Mouse (Mus musculus) small intestine, adult 2 months (tissue): ENCODE measurements at regions not wholly inside any gene's neighbourhood (a gene's known extent, or its start where the extent isn't known, plus 50 kb on each side); places are given as distances from the start of the nearest gene placed in this dataset.

Source experiments
- CTCF ChIP-seq: fragments of 200-500 bp; IDR thresholded peaks from 2 replicates; pipeline ENCODE4 v1.5.1; 2012; ENCODE audit warnings: low read depth, mild to moderate bottlenecking, control low read depth, inconsistent platforms, low read length, moderate library complexity, mixed read lengths; ENCODE audit not compliant: insufficient replicate concordance, insufficient read length; ENCODE audit errors: extremely low read depth
- POLR2A ChIP-seq: fragments of 200-500 bp; IDR thresholded peaks from 2 replicates; pipeline ENCODE4 v1.6.1; 2012; ENCODE audit warnings: low read depth, mild to moderate bottlenecking, control low read depth, inconsistent platforms, low read length, moderate library complexity

- TF ChIP-seq POLR2A (no peak), CTCF (no peak)
Measured at GRCm38 (mm10) chr13:28718868-28719265, 234.6 kb downstream of the Sox4 start.
